Mouse (Mus musculus): Measurements from ENCODE around the gene Fam163a. TPM values are rescaled to one million over a fixed set of nuclear protein-coding genes. Genes with fewer than 3 reads are reported as not detected.

Gene Fam163a
- polyA plus RNA-seq, 1 experiment = 0.02 TPM

DNA sequence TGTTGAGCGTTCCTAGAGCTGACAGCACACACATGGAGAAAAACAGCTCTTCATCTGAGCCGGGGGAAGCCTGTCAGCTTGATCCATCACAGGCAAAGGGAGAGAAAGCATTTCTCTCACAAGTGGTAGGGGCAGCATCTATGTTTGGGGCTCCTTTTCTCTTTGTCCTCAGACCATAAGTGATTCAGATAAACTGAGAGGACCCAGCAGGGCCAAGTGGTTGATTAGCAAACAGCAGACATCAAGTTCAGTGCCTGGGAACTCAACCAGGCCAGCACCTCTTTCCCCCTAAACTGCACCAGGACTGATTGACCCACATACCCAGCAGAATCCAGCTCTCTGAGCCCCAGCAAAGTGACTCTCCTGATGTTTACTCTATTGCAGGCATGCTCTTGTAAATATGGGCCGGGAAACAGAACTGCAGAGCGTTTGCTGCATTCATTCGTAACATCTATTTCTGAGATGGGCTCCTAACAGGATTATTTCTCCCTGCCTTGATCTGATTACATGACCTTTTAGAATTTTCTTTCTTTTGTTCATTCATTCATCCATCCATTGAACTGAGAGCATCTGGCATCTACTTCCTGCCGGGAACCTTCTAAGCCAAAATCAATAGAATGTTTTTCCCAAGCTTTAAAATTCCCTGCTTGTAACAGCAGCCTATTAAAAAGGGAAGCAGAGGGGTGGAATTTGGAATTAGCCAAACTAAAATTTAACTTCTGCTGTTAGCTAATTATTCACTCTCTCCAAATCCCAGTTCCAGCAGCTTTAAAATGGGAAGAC is 21.5 kb downstream of the Fam163a start:
- H3K27ac ChIP-seq (ENCODE audit: control insufficient read depth, insufficient read depth, low read depth, low read length) = no peak overlapping the region
- no peaks in the 10 kb centered on the region for H3K4me1 ChIP-seq (ENCODE audit: control insufficient read depth, insufficient read depth, low read length)
- H3K4me3 ChIP-seq (ENCODE audit: control insufficient read depth, low read depth, low read length) = no peak overlapping the region
- no peaks in the 10 kb centered on the region for H3K36me3 ChIP-seq (ENCODE audit: control insufficient read depth, insufficient read depth, low read length)
- TF ChIP-seq POLR2A (IDR thresholded peaks at IDR 0.05; ENCODE audit: control insufficient read depth, low read depth, low read length) (no peak), CTCF (IDR thresholded peaks at IDR 0.05; ENCODE audit: control insufficient read depth, insufficient read depth, insufficient replicate concordance, low read depth, low read length) (no peak)
- H3K27me3 ChIP-seq (ENCODE audit: control insufficient read depth, insufficient read depth, low read length) = no peaks in the 10 kb centered on the region

DNA sequence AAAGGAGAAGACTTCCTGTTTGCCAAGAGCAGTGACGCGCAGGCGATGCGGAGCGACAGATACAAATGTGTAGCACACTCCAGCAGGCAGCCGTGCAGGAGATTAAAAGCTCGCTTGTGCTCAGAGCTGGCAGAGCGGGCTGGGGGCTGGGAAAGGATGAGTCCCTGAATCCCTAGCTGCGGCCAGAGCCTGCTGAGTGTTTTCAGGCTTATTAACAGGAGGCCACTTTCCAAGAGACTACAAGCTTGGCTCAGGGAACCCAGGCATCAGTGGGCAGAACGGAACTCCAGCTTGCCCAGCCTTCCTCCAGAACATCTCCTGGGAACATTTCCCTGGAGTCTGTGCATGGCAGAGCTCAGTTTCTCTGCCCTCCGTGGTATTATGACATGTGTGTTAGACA is 25.0 kb downstream of the Fam163a start:
- H3K27me3 ChIP-seq (ENCODE audit: control insufficient read depth, insufficient read depth, low read length) = no peaks in the 10 kb centered on the region
- no peaks in the 10 kb centered on the region for H3K36me3 ChIP-seq (ENCODE audit: control insufficient read depth, insufficient read depth, low read length)
- TF ChIP-seq POLR2A (IDR thresholded peaks at IDR 0.05; ENCODE audit: control insufficient read depth, low read depth, low read length) = no peak
- no peak for TF ChIP-seq CTCF (IDR thresholded peaks at IDR 0.05; ENCODE audit: control insufficient read depth, insufficient read depth, insufficient replicate concordance, low read depth, low read length)
- H3K27ac ChIP-seq (ENCODE audit: control insufficient read depth, insufficient read depth, low read depth, low read length) = no peak overlapping the region
- no peak overlapping the region for H3K4me3 ChIP-seq (ENCODE audit: control insufficient read depth, low read depth, low read length)
- no peaks in the 10 kb centered on the region for H3K4me1 ChIP-seq (ENCODE audit: control insufficient read depth, insufficient read depth, low read length)

DNA sequence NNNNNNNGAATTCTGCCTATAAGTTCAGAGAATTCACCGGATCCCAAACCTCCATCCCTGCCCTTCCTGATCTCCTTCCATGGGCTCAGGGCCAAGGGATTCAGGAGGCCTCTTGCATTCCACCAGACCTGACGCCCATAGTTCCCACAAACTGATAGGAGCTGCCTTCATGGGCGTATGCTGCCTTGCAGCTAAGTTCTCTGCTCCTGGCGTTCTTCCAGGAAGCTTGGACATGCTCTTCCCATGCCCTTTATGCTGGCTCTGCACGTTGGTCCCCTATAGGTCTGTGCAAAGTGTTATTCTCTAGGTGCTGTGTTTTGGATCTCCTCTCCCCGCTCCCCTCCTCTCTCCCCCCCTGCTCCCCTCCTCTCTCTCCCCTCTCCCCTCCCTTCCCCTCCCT is 36.1 kb downstream of the Fam163a start:
- H3K4me3 ChIP-seq (ENCODE audit: control insufficient read depth, low read depth, low read length) = no peak overlapping the region
- H3K36me3 ChIP-seq (ENCODE audit: control insufficient read depth, insufficient read depth, low read length) = no peaks in the 10 kb centered on the region
- H3K4me1 ChIP-seq (ENCODE audit: control insufficient read depth, insufficient read depth, low read length) = peaks cover 4% of the 10 kb centered on the region; the same call in 1 of the 2 replicates
- no peaks in the 10 kb centered on the region for H3K27me3 ChIP-seq (ENCODE audit: control insufficient read depth, insufficient read depth, low read length)
- no peak overlapping the region for H3K27ac ChIP-seq (ENCODE audit: control insufficient read depth, insufficient read depth, low read depth, low read length)
- TF ChIP-seq CTCF (IDR thresholded peaks at IDR 0.05; ENCODE audit: control insufficient read depth, insufficient read depth, insufficient replicate concordance, low read depth, low read length) = no peak
- TF ChIP-seq POLR2A (IDR thresholded peaks at IDR 0.05; ENCODE audit: control insufficient read depth, low read depth, low read length) = no peak

DNA sequence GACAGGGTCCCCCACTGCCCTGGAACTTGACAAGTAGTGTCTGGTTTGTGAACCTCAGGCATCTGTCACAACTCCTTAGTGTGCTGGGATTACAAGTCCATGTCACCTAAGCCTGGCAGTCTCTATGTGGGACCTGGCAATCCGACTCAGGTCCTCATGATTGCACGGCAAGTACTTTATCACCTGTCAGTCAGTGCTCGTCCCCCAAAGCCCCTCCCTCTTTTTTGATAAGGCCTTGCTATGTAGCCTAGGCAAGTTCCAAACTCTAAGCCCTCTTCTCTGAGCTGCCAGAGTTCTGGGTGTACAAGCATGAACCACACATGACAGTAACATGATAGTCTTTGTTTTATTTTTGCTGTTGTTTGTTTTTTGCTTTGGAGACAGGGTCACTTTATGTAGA is 88.1 kb downstream of the Fam163a start:
- Histone ChIP-seq H3K27me3 (ENCODE audit: control insufficient read depth, insufficient read depth, low read length) (no peaks in the 10 kb centered on the region), H3K4me3 (ENCODE audit: control insufficient read depth, low read depth, low read length) (no peak overlapping the region), H3K36me3 (ENCODE audit: control insufficient read depth, insufficient read depth, low read length) (no peaks in the 10 kb centered on the region), H3K27ac (ENCODE audit: control insufficient read depth, insufficient read depth, low read depth, low read length) (no peak overlapping the region), H3K4me1 (ENCODE audit: control insufficient read depth, insufficient read depth, low read length) (no peaks in the 10 kb centered on the region)
- no peak for TF ChIP-seq POLR2A (IDR thresholded peaks at IDR 0.05; ENCODE audit: control insufficient read depth, low read depth, low read length)

DNA sequence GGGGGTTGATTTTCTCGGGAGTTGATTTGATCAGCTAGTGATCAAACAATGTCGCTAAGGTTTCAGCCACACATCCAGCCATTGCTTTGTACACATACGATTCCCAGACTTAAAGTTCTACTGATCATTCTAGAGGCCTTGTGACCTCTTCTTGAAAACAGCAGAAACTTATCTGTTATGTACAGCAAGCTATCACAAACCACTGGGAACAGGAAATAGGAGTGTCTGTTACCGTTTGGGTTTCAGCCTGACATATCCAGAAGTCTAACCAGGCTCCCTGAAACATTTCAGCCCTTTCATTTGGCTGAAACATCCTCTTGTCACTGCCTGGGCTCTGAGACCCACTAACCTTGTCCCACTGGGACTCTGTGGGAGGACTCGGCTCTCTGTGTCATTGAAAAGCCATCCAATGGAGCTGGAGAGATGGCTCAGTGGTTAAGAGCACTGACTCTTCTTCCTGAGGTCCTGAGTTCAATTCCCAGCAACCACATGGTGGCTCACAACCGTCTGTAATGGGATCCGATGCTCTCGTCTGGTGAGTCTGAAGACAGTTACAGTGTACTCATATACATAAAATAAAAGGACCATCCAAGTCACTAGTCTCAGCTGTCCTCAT is 90.8 kb downstream of the Fam163a start:
- Histone ChIP-seq H3K27me3 (ENCODE audit: control insufficient read depth, insufficient read depth, low read length) (no peaks in the 10 kb centered on the region), H3K36me3 (ENCODE audit: control insufficient read depth, insufficient read depth, low read length) (no peaks in the 10 kb centered on the region), H3K4me1 (ENCODE audit: control insufficient read depth, insufficient read depth, low read length) (no peaks in the 10 kb centered on the region; the same call in 1 of the 2 replicates), H3K4me3 (ENCODE audit: control insufficient read depth, low read depth, low read length) (no peak overlapping the region), H3K27ac (ENCODE audit: control insufficient read depth, insufficient read depth, low read depth, low read length) (no peak overlapping the region)
- TF ChIP-seq POLR2A (IDR thresholded peaks at IDR 0.05; ENCODE audit: control insufficient read depth, low read depth, low read length) (no peak), CTCF (IDR thresholded peaks at IDR 0.05; ENCODE audit: control insufficient read depth, insufficient read depth, insufficient replicate concordance, low read depth, low read length) (no peak)

DNA sequence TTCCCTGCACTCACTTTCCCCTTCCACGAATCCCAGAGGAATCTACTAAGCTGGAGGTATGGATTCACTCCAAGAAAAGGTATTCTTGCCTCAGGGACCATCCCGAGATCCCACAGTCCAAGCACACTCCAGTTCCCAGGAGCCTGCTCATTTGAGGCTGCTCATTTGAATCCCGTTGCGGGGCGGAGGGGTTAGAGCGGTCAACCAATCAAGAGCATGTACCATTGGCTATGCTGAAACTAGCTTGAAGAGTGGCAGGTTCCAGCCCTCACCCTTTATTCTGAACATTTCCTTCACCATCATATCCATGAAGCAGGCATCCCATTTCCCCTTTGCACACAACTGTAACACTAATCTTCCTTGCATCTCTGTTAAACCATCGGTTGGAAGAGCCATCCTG is 92.7 kb downstream of the Fam163a start:
- TF ChIP-seq POLR2A (IDR thresholded peaks at IDR 0.05; ENCODE audit: control insufficient read depth, low read depth, low read length) = no peak
- Histone ChIP-seq H3K4me1 (ENCODE audit: control insufficient read depth, insufficient read depth, low read length) (no peaks in the 10 kb centered on the region; the same call in 1 of the 2 replicates), H3K36me3 (ENCODE audit: control insufficient read depth, insufficient read depth, low read length) (no peaks in the 10 kb centered on the region), H3K4me3 (ENCODE audit: control insufficient read depth, low read depth, low read length) (peak overlapping the region; percentile 80), H3K27me3 (ENCODE audit: control insufficient read depth, insufficient read depth, low read length) (no peaks in the 10 kb centered on the region), H3K27ac (ENCODE audit: control insufficient read depth, insufficient read depth, low read depth, low read length) (no peak overlapping the region)

DNA sequence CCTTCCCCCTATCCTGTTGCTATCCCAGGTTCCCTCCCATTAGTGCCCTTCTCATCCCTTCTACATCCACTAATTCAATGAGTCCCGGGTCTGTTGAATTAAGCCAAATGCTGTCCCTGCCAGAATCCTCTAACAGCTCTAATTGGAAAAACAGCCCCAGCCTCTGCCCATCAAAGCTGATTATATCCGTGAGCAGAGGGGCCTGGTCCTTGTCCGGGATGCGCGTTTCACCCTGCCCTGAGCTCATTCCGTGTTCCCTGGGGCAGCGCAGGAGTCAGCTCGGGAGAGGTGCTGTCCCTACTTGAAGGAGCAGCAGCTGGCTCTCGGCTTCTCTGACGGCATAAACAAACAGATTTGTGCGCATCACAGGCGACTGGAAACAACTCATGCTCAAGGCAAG is 93.1 kb downstream of the Fam163a start:
- Histone ChIP-seq H3K27ac (ENCODE audit: control insufficient read depth, insufficient read depth, low read depth, low read length) (no peak overlapping the region), H3K4me1 (ENCODE audit: control insufficient read depth, insufficient read depth, low read length) (no peaks in the 10 kb centered on the region; the same call in 1 of the 2 replicates), H3K27me3 (ENCODE audit: control insufficient read depth, insufficient read depth, low read length) (no peaks in the 10 kb centered on the region), H3K36me3 (ENCODE audit: control insufficient read depth, insufficient read depth, low read length) (no peaks in the 10 kb centered on the region), H3K4me3 (ENCODE audit: control insufficient read depth, low read depth, low read length) (peak overlapping the region; percentile 80)
- no peak for TF ChIP-seq POLR2A (IDR thresholded peaks at IDR 0.05; ENCODE audit: control insufficient read depth, low read depth, low read length)
- TF ChIP-seq CTCF (IDR thresholded peaks at IDR 0.05; ENCODE audit: control insufficient read depth, insufficient read depth, insufficient replicate concordance, low read depth, low read length) = no peak
